Mouse (Mus musculus): ENCODE results near the gene Scn3b.

The Scn3b gene

GRCm38 (mm10) chr9:40268748-40269102 lies 292 bp upstream of the Scn3b start:
- no peak for DNase-seq (ENCODE audit: low read depth, low spot score)

GRCm38 (mm10) chr9:40269880-40270279 lies 863 bp downstream of the Scn3b start:
- DNase-seq (ENCODE audit: low read depth, low spot score), result peak; percentile 13

GRCm38 (mm10) chr9:40271075-40271474 lies 2.1 kb downstream of the Scn3b start:
- no peak for DNase-seq (ENCODE audit: low read depth, low spot score)

GRCm38 (mm10) chr9:40272822-40273221 lies 3.8 kb downstream of the Scn3b start:
- DNase-seq (ENCODE audit: low read depth, low spot score), result no peak

GRCm38 (mm10) chr9:40275904-40276303 lies 6.9 kb downstream of the Scn3b start:
- no peak for DNase-seq (ENCODE audit: low read depth, low spot score)

GRCm38 (mm10) chr9:40277671-40278070 lies 8.7 kb downstream of the Scn3b start:
- DNase-seq (ENCODE audit: low read depth, low spot score), result no peak

- DNase-seq (ENCODE audit: low read depth, low spot score), result no peak
These were observed 10.4 kb downstream of the Scn3b start for GRCm38 (mm10) chr9:40279438-40279837.

- no peak for DNase-seq (ENCODE audit: low read depth, low spot score)
These were observed 14.0 kb downstream of the Scn3b start for GRCm38 (mm10) chr9:40282968-40283367.

GRCm38 (mm10) chr9:40292475-40292874 lies 23.5 kb downstream of the Scn3b start:
- no peak for DNase-seq (ENCODE audit: low read depth, low spot score)

- DNase-seq (ENCODE audit: low read depth, low spot score), result no peak
These were observed 24.3 kb downstream of the Scn3b start for GRCm38 (mm10) chr9:40293286-40293685.

GRCm38 (mm10) chr9:40293740-40294139 lies 24.7 kb downstream of the Scn3b start:
- DNase-seq (ENCODE audit: low read depth, low spot score), result no peak

- no peak for DNase-seq (ENCODE audit: low read depth, low spot score)
These were observed 25.2 kb downstream of the Scn3b start for GRCm38 (mm10) chr9:40294210-40294609.

- DNase-seq (ENCODE audit: low read depth, low spot score), result no peak
These were observed 25.8 kb downstream of the Scn3b start for GRCm38 (mm10) chr9:40294866-40295265.

- DNase-seq (ENCODE audit: low read depth, low spot score), result no peak
These were observed 27.2 kb downstream of the Scn3b start for GRCm38 (mm10) chr9:40296251-40296650.

- DNase-seq (ENCODE audit: low read depth, low spot score), result no peak
These were observed 29.0 kb downstream of the Scn3b start for GRCm38 (mm10) chr9:40297969-40298368.

- DNase-seq (ENCODE audit: low read depth, low spot score), result no peak
These were observed 30.3 kb downstream of the Scn3b start for GRCm38 (mm10) chr9:40299323-40299722.

GRCm38 (mm10) chr9:40300018-40300989 lies 31.3 kb downstream of the Scn3b start:
- DNase-seq (ENCODE audit: low read depth, low spot score), result no peak

- no peak for DNase-seq (ENCODE audit: low read depth, low spot score)
These were observed 32.5 kb downstream of the Scn3b start for GRCm38 (mm10) chr9:40301475-40301874.

GRCm38 (mm10) chr9:40302375-40302774 lies 33.4 kb downstream of the Scn3b start:
- DNase-seq (ENCODE audit: low read depth, low spot score), result no peak

GRCm38 (mm10) chr9:40304243-40304642 lies 35.2 kb downstream of the Scn3b start:
- DNase-seq (ENCODE audit: low read depth, low spot score), result no peak

GRCm38 (mm10) chr9:40307311-40307710 lies 38.3 kb downstream of the Scn3b start:
- DNase-seq (ENCODE audit: low read depth, low spot score), result no peak

GRCm38 (mm10) chr9:40309876-40310275 lies 40.9 kb downstream of the Scn3b start:
- DNase-seq (ENCODE audit: low read depth, low spot score), result no peak

- DNase-seq (ENCODE audit: low read depth, low spot score), result peak; percentile 49
These were observed 42.8 kb downstream of the Scn3b start for GRCm38 (mm10) chr9:40311813-40312212.
